Mouse (Mus musculus) liver, adult 2 months (tissue): ENCODE data around the gene Lin52. TPM values are rescaled to one million over a fixed set of nuclear protein-coding genes. Genes with fewer than 3 reads are reported as not detected.

ENCODE experiments used
- DNase-seq: peaks from one replicate; pipeline ENCODE4 v3.0.0-alpha.2; 2011; ENCODE audit warnings: low read depth, low spot score; ENCODE audit errors: extremely low read depth
- H3K27ac ChIP-seq: fragments of 200-500 bp; replicated peaks from 2 replicates; pipeline ENCODE4 v1.5.1; 2012; ENCODE audit warnings: low read depth, mild to moderate bottlenecking, control low read depth, inconsistent platforms, low read length; ENCODE audit not compliant: insufficient read depth
- H3K27me3 ChIP-seq: fragments of 200-500 bp; 2 replicates; pipeline ENCODE4 v1.6.1; 2012; ENCODE audit warnings: mild to moderate bottlenecking, moderate library complexity, low read length, inconsistent platforms; ENCODE audit not compliant: control insufficient read depth, insufficient read depth
- H3K36me3 ChIP-seq: fragments of 200-500 bp; 2 replicates; pipeline ENCODE4 v1.6.1; 2012; ENCODE audit warnings: low read length, inconsistent platforms; ENCODE audit not compliant: control insufficient read depth, insufficient read depth
- H3K4me1 ChIP-seq: fragments of 200-500 bp; 2 replicates; pipeline ENCODE4 v1.6.1; 2011; ENCODE audit warnings: low read length; ENCODE audit not compliant: control insufficient read depth, insufficient read depth
- H3K4me3 ChIP-seq: fragments of 200-500 bp; 2 replicates; pipeline ENCODE4 v1.5.1; 2011; ENCODE audit warnings: low read depth, mild to moderate bottlenecking, control low read depth, low read length, moderate library complexity; ENCODE audit not compliant: insufficient read depth
- H3K79me2 ChIP-seq: fragments of 200-500 bp; 2 replicates; pipeline ENCODE4 v1.6.1; 2012; ENCODE audit warnings: inconsistent platforms, mild to moderate bottlenecking, low read length, moderate library complexity; ENCODE audit not compliant: control insufficient read depth, insufficient read depth
- H3K9ac ChIP-seq: fragments of 200-500 bp; 2 replicates; pipeline ENCODE4 v1.6.1; 2012; ENCODE audit warnings: low read depth, mild to moderate bottlenecking, control low read depth, inconsistent platforms, low read length
- CTCF ChIP-seq: fragments of 200-500 bp; IDR thresholded peaks from 2 replicates; pipeline ENCODE4 v1.5.1; 2011; ENCODE audit warnings: low read depth, low read length, control low read depth
- POLR2A ChIP-seq: fragments of 200-500 bp; IDR thresholded peaks from 2 replicates; pipeline ENCODE4 v1.6.1; 2011; ENCODE audit warnings: low read length, control low read depth; ENCODE audit not compliant: insufficient read depth; ENCODE audit errors: extremely low read depth
- WGBS: fragments of 180-500 bp; shearing (Covaris S2); methylation state at CpG from one replicate; pipeline ENCODE4 v1.1.7; 2018; 5-methylcytosine and 5-hydroxymethylcytosine counted together
- polyA plus RNA-seq: library from polyadenylated mRNA; depleted of rRNA; stranded (reverse); fragments of >200 nt; gene quantifications from 2 replicates; pipeline ENCODE4 v1.2.3, GENCODE M21; 2012
- total RNA-seq: library from RNA; depleted of rRNA; stranded (reverse); fragments of >200 nt; gene quantifications from 2 replicates; pipeline ENCODE4 v1.2.3, GENCODE M21; 2014

Gene Lin52
- total and polyA plus RNA-seq, 2 experiments, result 6.2 to 6.7 TPM

DNA sequence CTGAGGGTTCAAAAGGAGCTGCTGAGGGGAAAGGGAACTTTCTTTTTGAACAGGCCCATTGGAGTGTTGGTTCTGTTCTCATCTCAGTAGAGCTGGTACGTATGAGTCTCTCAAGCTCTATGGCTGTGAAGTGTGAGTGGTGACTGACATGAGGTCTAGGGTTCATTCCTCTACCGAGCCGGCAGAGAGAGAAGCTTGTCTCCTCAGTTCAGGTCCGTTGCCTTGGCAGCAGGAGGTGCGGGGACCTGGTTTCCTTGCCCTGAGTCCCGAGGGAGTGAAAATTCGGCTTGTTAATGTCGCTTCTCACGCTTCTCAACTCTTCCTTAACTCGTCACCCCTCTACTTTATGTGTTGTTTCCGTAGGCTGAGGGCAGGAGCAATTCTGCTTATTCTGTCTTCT is 579 bp downstream of the Lin52 start:
- under 1% methylated on average over 11 of the region's 11 CpGs for WGBS
- DNase-seq, result peak; percentile 53
- H3K27me3 ChIP-seq, result no peaks in the 10 kb centered on the region
- TF ChIP-seq POLR2A, result no peak
- no peak for TF ChIP-seq CTCF
- peak overlapping the region; percentile 75 for H3K27ac ChIP-seq
- H3K36me3 ChIP-seq, result peaks cover 1% of the 10 kb centered on the region; the same call in 1 of the 2 replicates
- peak overlapping the region; percentile 60 for H3K4me3 ChIP-seq
- H3K4me1 ChIP-seq, result peaks cover 10% of the 10 kb centered on the region
- H3K79me2 ChIP-seq, result peaks cover 10% of the 10 kb centered on the region; the same call in 1 of the 2 replicates
- H3K9ac ChIP-seq, result peak overlapping the region; percentile 49

- Histone ChIP-seq H3K36me3 (peaks cover 39% of the 10 kb centered on the region), H3K27me3 (no peaks in the 10 kb centered on the region), H3K4me3 (no peak overlapping the region), H3K79me2 (peaks cover 8% of the 10 kb centered on the region; the same call in 1 of the 2 replicates), H3K4me1 (peaks cover 7% of the 10 kb centered on the region), H3K9ac (no peak overlapping the region), H3K27ac (no peak overlapping the region)
- no peak for DNase-seq
- TF ChIP-seq CTCF (no peak), POLR2A (no peak)
- WGBS, result 95% methylated on average over 3 of the region's 3 CpGs
Observed at GRCm38 (mm10) chr12:84456911-84457310, 5.7 kb downstream of the Lin52 start.

DNA sequence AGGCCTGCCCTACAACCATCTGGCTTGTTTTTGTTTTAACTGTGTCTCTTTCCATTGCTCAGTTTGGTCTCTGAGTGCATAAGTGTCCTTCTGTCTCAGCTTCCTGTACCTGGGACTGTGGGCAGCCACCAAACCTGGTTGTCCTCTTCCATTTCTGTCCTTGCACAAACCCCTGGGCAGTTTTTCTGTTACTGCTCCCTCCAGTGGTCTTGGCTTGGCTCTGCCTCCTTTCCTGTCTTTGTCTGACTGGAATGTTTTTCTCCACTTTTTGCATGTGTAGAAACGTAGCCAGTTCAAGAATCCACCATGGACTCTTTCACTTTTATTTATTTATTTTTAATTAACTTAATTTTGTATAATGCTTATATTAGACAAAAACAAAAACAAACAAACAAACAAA is 8.6 kb downstream of the Lin52 start:
- Histone ChIP-seq H3K79me2 (no peaks in the 10 kb centered on the region), H3K27me3 (no peaks in the 10 kb centered on the region), H3K27ac (no peak overlapping the region), H3K9ac (no peak overlapping the region), H3K4me1 (peaks cover 2% of the 10 kb centered on the region), H3K36me3 (peaks cover 57% of the 10 kb centered on the region), H3K4me3 (no peak overlapping the region)
- no peak for DNase-seq
- TF ChIP-seq POLR2A (no peak), CTCF (0 out of 2 replicates have a peak, but pooled peaks have one; percentile 3)
- WGBS, result 86% methylated on average over 1 of the region's 1 CpGs

GRCm38 (mm10) chr12:84461416-84461815 is 10.2 kb downstream of the Lin52 start:
- H3K27ac ChIP-seq, result no peak overlapping the region
- DNase-seq, result no peak
- H3K27me3 ChIP-seq, result no peaks in the 10 kb centered on the region
- H3K79me2 ChIP-seq, result no peaks in the 10 kb centered on the region
- H3K9ac ChIP-seq, result no peak overlapping the region
- no peaks in the 10 kb centered on the region; the same call in 1 of the 2 replicates for H3K4me1 ChIP-seq
- H3K36me3 ChIP-seq, result peaks cover 62% of the 10 kb centered on the region
- no peak for TF ChIP-seq POLR2A
- no peak for TF ChIP-seq CTCF
- H3K4me3 ChIP-seq, result no peak overlapping the region
- WGBS, result 89% methylated on average over 5 of the region's 5 CpGs

DNA sequence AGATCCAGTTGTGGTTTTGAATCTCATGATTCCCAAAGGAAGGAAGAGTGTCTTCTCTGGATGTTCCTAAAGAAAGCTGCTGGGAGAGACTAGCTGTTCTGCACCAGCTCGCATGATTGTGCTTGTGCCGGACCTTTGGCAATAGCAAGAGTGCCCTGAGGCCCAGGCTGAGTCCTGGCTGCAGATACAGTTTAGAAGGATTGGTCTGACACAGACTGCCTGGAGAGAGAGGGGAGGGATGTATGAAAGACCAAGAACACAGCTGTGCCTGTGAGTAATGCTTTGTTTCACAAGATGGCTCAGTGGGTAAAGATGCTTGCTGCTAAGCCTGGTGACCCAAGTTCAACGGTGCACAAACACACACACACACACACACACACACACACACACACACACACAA is 11.6 kb downstream of the Lin52 start:
- H3K79me2 ChIP-seq, result no peaks in the 10 kb centered on the region
- H3K4me1 ChIP-seq, result no peaks in the 10 kb centered on the region
- no peak overlapping the region for H3K4me3 ChIP-seq
- H3K27ac ChIP-seq, result no peak overlapping the region
- TF ChIP-seq CTCF (no peak), POLR2A (no peak)
- no peak for DNase-seq
- H3K27me3 ChIP-seq, result no peaks in the 10 kb centered on the region
- WGBS, result 81% methylated on average over 3 of the region's 3 CpGs
- no peak overlapping the region for H3K9ac ChIP-seq
- peaks cover 59% of the 10 kb centered on the region for H3K36me3 ChIP-seq

GRCm38 (mm10) chr12:84468701-84469100 is 17.5 kb downstream of the Lin52 start:
- Histone ChIP-seq H3K36me3 (peaks cover 38% of the 10 kb centered on the region), H3K9ac (no peak overlapping the region), H3K79me2 (peaks cover 6% of the 10 kb centered on the region; the same call in 1 of the 2 replicates), H3K27me3 (no peaks in the 10 kb centered on the region), H3K27ac (no peak overlapping the region), H3K4me3 (no peak overlapping the region), H3K4me1 (no peaks in the 10 kb centered on the region)
- 4% methylated on average over 1 of the region's 1 CpGs for WGBS
- DNase-seq, result peak; percentile 57
- TF ChIP-seq POLR2A, result no peak
- TF ChIP-seq CTCF, result peak; percentile 55
